Mouse (Mus musculus) testis, adult 2 months (tissue): ENCODE measurements around the gene Jakmip3.

Experiments
- CTCF ChIP-seq: fragments of 200-500 bp; IDR thresholded peaks from 2 replicates; pipeline ENCODE4 v1.5.1; 2012; ENCODE audit warnings: low read depth, mild to moderate bottlenecking, inconsistent platforms, low read length, moderate library complexity; ENCODE audit not compliant: control insufficient read depth, insufficient read depth, insufficient replicate concordance
- POLR2A ChIP-seq: fragments of 200-500 bp; IDR thresholded peaks from 2 replicates; pipeline ENCODE4 v1.6.1; 2012; ENCODE audit warnings: low read depth, mild to moderate bottlenecking, inconsistent platforms, low read length, moderate library complexity; ENCODE audit not compliant: control insufficient read depth

DNA sequence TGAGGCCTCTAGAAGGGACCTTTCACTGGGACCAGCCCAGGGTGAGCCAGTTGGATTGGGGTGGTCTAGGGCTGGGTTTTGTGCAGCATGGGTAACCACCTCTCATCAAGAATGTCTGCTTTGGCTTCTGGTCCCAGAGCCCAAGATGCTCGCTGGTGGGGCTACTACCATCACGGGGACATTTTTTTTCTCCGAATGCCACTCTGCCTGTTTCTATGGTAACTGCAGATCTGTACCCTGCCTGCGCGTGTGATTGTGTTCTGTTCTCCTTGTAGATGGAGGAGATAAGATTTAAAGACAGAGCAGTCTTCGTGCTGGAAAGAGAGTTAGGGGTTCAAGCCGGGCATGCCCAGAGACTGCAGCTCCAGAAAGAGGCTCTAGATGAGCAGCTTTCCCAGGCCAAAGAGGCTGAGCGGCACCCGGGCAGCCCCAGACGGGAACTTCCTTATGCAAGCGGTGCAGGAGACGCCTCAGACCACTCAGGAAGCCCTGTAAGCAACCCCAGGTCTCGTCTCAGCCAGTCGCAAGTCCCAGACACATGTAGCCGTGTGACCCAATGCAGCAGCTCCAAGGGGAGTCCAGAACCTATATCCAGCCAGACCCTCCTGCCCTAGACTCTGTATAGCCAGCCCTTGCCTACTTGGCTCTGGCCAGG, 76.8 kb downstream of the Jakmip3 start:
- TF ChIP-seq CTCF (no peak), POLR2A (no peak)
